Mouse (Mus musculus): ENCODE results near the gene Zfp148.

GRCm38 (mm10) chr16:33370836-33371235, 9.8 kb upstream of the Zfp148 start:
- TF ChIP-seq POLR2A (IDR thresholded peaks at IDR 0.05; ENCODE audit: insufficient read length, low read depth) (no peak), E2F4 (IDR thresholded peaks at IDR 0.05; ENCODE audit: insufficient read depth) (no peak), MAX (IDR thresholded peaks at IDR 0.05; ENCODE audit: low read depth) (no peak), USF1 (IDR thresholded peaks at IDR 0.05; ENCODE audit: low read depth) (no peak), TCF12 (IDR thresholded peaks at IDR 0.05; ENCODE audit: insufficient read depth, poor library complexity, severe bottlenecking) (no peak), POLR2AphosphoS2 (IDR thresholded peaks at IDR 0.05; ENCODE audit: insufficient read length, low read depth) (no peak), MYOG (IDR thresholded peaks at IDR 0.05; ENCODE audit: control insufficient read depth in 1 of 3, insufficient read depth in 1 of 3, insufficient read length in 2 of 3, low read depth in 2 of 3) (no peak), TCF3 (IDR thresholded peaks at IDR 0.05; ENCODE audit: insufficient read length, low read depth) (no peak), REST (IDR thresholded peaks at IDR 0.05; ENCODE audit: insufficient read depth, insufficient read length) (no peak), MYOD1 (IDR thresholded peaks at IDR 0.05; ENCODE audit: control insufficient read depth in 1 of 3, insufficient read length in 2 of 3, low read depth in 2 of 3) (no peak), SRF (IDR thresholded peaks at IDR 0.05; ENCODE audit: control insufficient read depth, insufficient read length, low read depth) (no peak), CEBPB (IDR thresholded peaks at IDR 0.05; ENCODE audit: insufficient read depth, poor library complexity, severe bottlenecking) (no peak)
